In the genomic region with DNA sequence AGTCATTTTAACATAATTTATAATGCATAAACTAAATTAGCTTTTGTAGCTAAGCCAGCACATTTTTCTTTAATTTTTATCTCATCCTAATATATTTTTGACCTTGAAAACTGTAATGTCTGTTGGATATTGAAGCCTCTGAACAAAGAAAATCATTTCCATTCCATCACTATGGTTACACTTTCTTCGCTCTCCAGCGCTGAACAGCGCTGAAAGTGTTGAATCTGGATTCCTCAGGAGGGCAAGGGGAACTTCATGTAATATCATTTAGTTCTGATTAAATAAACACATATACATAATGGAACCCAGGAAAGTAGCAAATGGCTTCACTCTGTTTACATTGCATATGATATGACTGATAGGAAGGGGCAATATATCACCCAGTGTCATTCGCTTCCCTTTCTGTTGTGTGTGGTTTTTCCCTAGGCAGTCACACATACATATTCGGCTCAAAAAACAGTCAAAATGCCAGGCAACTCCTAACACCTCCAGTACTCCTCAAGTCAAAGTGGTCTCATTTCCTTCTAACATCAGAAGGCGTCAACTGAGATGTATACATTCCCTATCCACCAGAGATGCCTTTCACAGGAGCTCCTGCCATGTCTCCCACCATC, we compare ENCODE assay signal across 26 mouse cellular contexts.
DNase-seq lines count a peak whose midpoint lies in the region; ATAC-seq and TF ChIP-seq lines count a peak whose summit lies in the region.
"Had no signal": no experiment of that assay in that cellular context is flagged by ENCODE, and none has a peak within 500 bp of the region (broad histone marks: within the 10 kb centered on the region; RNA-seq: fewer than 3 reads in every experiment).

No protein-coding gene starts in this region.

- H3K27me3 ChIP-seq in hindbrain, embryonic 13.5 days, result no peaks in the 10 kb centered on the region
- H3K27me3 ChIP-seq in hindbrain, embryonic 11.5 days (ENCODE audit: control insufficient read depth, insufficient read depth, low read length), result no peaks in the 10 kb centered on the region
- no peaks in the 10 kb centered on the region for H3K27me3 ChIP-seq in midbrain, embryonic 16.5 days (ENCODE audit: control insufficient read depth, insufficient read depth, low read depth, low read length)
- no peaks in the 10 kb centered on the region for H3K27me3 ChIP-seq in midbrain, embryonic 10.5 days (ENCODE audit: low read depth, poor library complexity, severe bottlenecking)
- H3K27me3 ChIP-seq in hindbrain, postnatal 0 days (ENCODE audit: insufficient read depth, low read length), result no peaks in the 10 kb centered on the region
- H3K27me3 ChIP-seq: neural tube, embryonic 12.5 days; stomach, embryonic 15.5 days had no signal

- no peak overlapping the region for H3K27ac ChIP-seq in hindbrain, embryonic 13.5 days
- H3K27ac ChIP-seq in hindbrain, embryonic 11.5 days (ENCODE audit: low read depth, low read length), result no peak overlapping the region
- H3K27ac ChIP-seq in midbrain, embryonic 16.5 days (ENCODE audit: low read length), result peak overlapping the region; percentile 69
- no peak overlapping the region for H3K27ac ChIP-seq in midbrain, embryonic 10.5 days (replicated peaks)
- H3K27ac ChIP-seq in hindbrain, postnatal 0 days, result no peak overlapping the region
- H3K27ac ChIP-seq in gastrocnemius, adult 2 months, result no peak overlapping the region
- H3K27ac ChIP-seq: liver, embryonic 14.5 days; macrophage; neural tube, embryonic 12.5 days; stomach, embryonic 15.5 days had no signal

- TF ChIP-seq CTCF in hindbrain, postnatal 0 days (IDR thresholded peaks at IDR 0.05; ENCODE audit: low read depth), result no peak
- no peak for TF ChIP-seq CTCF in gastrocnemius, adult 2 months (IDR thresholded peaks at IDR 0.05)

- DNase-seq in hindbrain, embryonic 11.5 days (ENCODE audit: low spot score), result no peak
- DNase-seq in midbrain, embryonic 10.5 days (ENCODE audit: low spot score), result no peak
- DNase-seq in hindbrain, postnatal 0 days (ENCODE audit: low spot score), result peak; percentile 22
- no peak for DNase-seq in gastrocnemius, adult 2 months
- DNase-seq: adrenal gland, postnatal 36 days; B cell, adult 2 months; cerebellum, adult 2 months; cerebellum, postnatal 14 days; gastrocnemius, postnatal 25 days; heart, adult 18-20 months; heart, postnatal 36 days; kidney, adult 11 months; kidney, postnatal 14 days; liver; lung, adult 2 months; lung, postnatal 10 days; right cerebral cortex, postnatal 14 days had no signal

- H3K4me2 ChIP-seq in hindbrain, embryonic 13.5 days, result no peak overlapping the region
- no peak overlapping the region for H3K4me2 ChIP-seq in hindbrain, embryonic 11.5 days (replicated peaks; ENCODE audit: low read depth, low read length)
- H3K4me2 ChIP-seq in midbrain, embryonic 16.5 days (ENCODE audit: low read length), result no peak overlapping the region
- H3K4me2 ChIP-seq in hindbrain, postnatal 0 days (ENCODE audit: low read depth, low read length), result no peak overlapping the region
- H3K4me2 ChIP-seq: heart, embryonic 11.5 days; neural tube, embryonic 12.5 days; stomach, embryonic 15.5 days had no signal

- peak; percentile 65; the same call in 1 of the 2 replicates for ATAC-seq in hindbrain, embryonic 13.5 days (ENCODE audit: low FRiP score)
- ATAC-seq in hindbrain, embryonic 11.5 days (ENCODE audit: low FRiP score), result no peak
- ATAC-seq in midbrain, embryonic 16.5 days, result peak; percentile 80
- peak; percentile 55; the same call in 1 of the 2 replicates for ATAC-seq in hindbrain, postnatal 0 days
- ATAC-seq: inflammation-experienced regulatory T-cells, adult 6 months had no signal

- H3K4me1 ChIP-seq in hindbrain, embryonic 13.5 days (replicated peaks), result no peaks in the 10 kb centered on the region
- H3K4me1 ChIP-seq in hindbrain, embryonic 11.5 days (replicated peaks; ENCODE audit: control insufficient read depth, insufficient read depth, low read length), result no peaks in the 10 kb centered on the region
- H3K4me1 ChIP-seq in midbrain, embryonic 16.5 days (ENCODE audit: control insufficient read depth, insufficient read depth, low read length), result no peaks in the 10 kb centered on the region
- no peaks in the 10 kb centered on the region for H3K4me1 ChIP-seq in midbrain, embryonic 10.5 days
- H3K4me1 ChIP-seq in hindbrain, postnatal 0 days (ENCODE audit: insufficient read depth, low read length), result no peaks in the 10 kb centered on the region
- H3K4me1 ChIP-seq: neural tube, embryonic 12.5 days; stomach, embryonic 15.5 days had no signal

- no peak overlapping the region for H3K4me3 ChIP-seq in hindbrain, embryonic 13.5 days
- H3K4me3 ChIP-seq in hindbrain, embryonic 11.5 days (ENCODE audit: low read depth, low read length), result no peak overlapping the region
- no peak overlapping the region for H3K4me3 ChIP-seq in midbrain, embryonic 16.5 days (ENCODE audit: low read depth, low read length)
- H3K4me3 ChIP-seq in midbrain, embryonic 10.5 days, result no peak overlapping the region
- H3K4me3 ChIP-seq in hindbrain, postnatal 0 days (ENCODE audit: low read length), result no peak overlapping the region
- no peak overlapping the region for H3K4me3 ChIP-seq in gastrocnemius, adult 2 months
- H3K4me3 ChIP-seq: erythroblast, embryonic 14.5 days; neural tube, embryonic 12.5 days; stomach, embryonic 15.5 days had no signal

- H3K9ac ChIP-seq in hindbrain, embryonic 13.5 days, result no peak overlapping the region
- no peak overlapping the region for H3K9ac ChIP-seq in hindbrain, embryonic 11.5 days (ENCODE audit: low read depth, low read length)
- H3K9ac ChIP-seq in midbrain, embryonic 16.5 days (ENCODE audit: low read depth, low read length), result no peak overlapping the region
- H3K9ac ChIP-seq in hindbrain, postnatal 0 days (replicated peaks; ENCODE audit: low read length), result no peak overlapping the region
- H3K9ac ChIP-seq: liver, embryonic 14.5 days; neural tube, embryonic 12.5 days; stomach, embryonic 15.5 days had no signal

- H3K36me3 ChIP-seq in hindbrain, embryonic 13.5 days, result no peaks in the 10 kb centered on the region
- H3K36me3 ChIP-seq in hindbrain, embryonic 11.5 days (ENCODE audit: control insufficient read depth, insufficient read depth, low read length), result no peaks in the 10 kb centered on the region
- H3K36me3 ChIP-seq in midbrain, embryonic 16.5 days (ENCODE audit: control insufficient read depth, insufficient read depth, low read length), result no peaks in the 10 kb centered on the region; the same call in 1 of the 2 replicates
- no peaks in the 10 kb centered on the region for H3K36me3 ChIP-seq in midbrain, embryonic 10.5 days
- no peaks in the 10 kb centered on the region for H3K36me3 ChIP-seq in hindbrain, postnatal 0 days (ENCODE audit: insufficient read depth, low read length)
- H3K36me3 ChIP-seq: neural tube, embryonic 12.5 days; stomach, embryonic 15.5 days had no signal

- 83% methylated on average over 6 of the region's 6 CpGs for WGBS in hindbrain, embryonic 13.5 days
- WGBS in hindbrain, embryonic 11.5 days, result 91% methylated on average over 6 of the region's 6 CpGs
- WGBS in midbrain, embryonic 16.5 days, result 71% methylated on average over 6 of the region's 6 CpGs
- 90% methylated on average over 6 of the region's 6 CpGs for WGBS in midbrain, embryonic 10.5 days
- WGBS in hindbrain, postnatal 0 days, result 74% methylated on average over 6 of the region's 6 CpGs

- intact Hi-C loops in gastrocnemius, adult 2 months (cut with DNase I), result no loop called here

- no peaks in the 10 kb centered on the region for H3K9me3 ChIP-seq in hindbrain, embryonic 13.5 days
- H3K9me3 ChIP-seq in hindbrain, embryonic 11.5 days (ENCODE audit: control insufficient read depth, low read length), result no peaks in the 10 kb centered on the region
- H3K9me3 ChIP-seq in midbrain, embryonic 16.5 days (replicated peaks; ENCODE audit: control insufficient read depth, low read length, poor library complexity, severe bottlenecking), result no peaks in the 10 kb centered on the region
- H3K9me3 ChIP-seq in midbrain, embryonic 10.5 days (replicated peaks), result no peaks in the 10 kb centered on the region
- no peaks in the 10 kb centered on the region for H3K9me3 ChIP-seq in hindbrain, postnatal 0 days (ENCODE audit: low read length)
- H3K9me3 ChIP-seq: neural tube, embryonic 12.5 days; stomach, embryonic 15.5 days had no signal
